23 mouse cellular contexts compared by ENCODE assay signal in the genomic region with DNA sequence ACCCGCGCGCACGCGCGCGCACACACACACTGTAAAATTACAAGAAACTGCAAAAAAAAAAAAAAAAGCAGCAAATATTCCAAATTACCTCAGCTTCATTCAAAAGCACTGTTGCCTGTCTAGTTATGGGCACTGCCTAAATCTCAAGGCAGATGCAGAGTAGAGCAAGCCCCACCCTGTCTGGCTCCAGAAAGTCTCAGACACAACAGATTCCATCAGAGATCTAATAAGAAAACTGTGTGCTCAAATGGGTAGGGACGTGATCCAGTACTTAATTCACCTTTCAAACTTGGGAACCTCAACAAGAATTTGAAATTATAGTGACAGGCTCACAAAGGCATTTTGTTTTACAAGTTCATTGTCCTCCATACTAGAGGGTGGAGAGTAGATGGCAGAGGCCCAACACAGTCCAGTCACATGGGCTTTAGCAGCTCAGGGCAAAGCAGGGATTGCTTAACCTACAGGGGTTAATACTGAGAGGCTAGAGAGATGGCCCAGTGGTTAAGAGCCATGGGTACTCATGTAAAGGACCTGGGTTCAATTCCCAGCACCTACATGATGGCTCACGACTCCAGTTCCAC.
DNase-seq lines count a peak whose midpoint lies in the region; ATAC-seq and TF ChIP-seq lines count a peak whose summit lies in the region.
"Had no signal": no experiment of that assay in that cellular context is flagged by ENCODE, and none has a peak within 500 bp of the region (broad histone marks: within the 10 kb centered on the region; RNA-seq: fewer than 3 reads in every experiment).

No protein-coding gene starts in this region.

- no peak overlapping the region for H3K4me2 ChIP-seq in stomach, embryonic 14.5 days (replicated peaks; ENCODE audit: low read depth, low read length)
- no peak overlapping the region for H3K4me2 ChIP-seq in stomach, postnatal 0 days (replicated peaks; ENCODE audit: low read depth)
- no peak overlapping the region for H3K4me2 ChIP-seq in intestine, postnatal 0 days (replicated peaks; ENCODE audit: low read depth)
- H3K4me2 ChIP-seq in hindbrain, embryonic 12.5 days (replicated peaks) = no peak overlapping the region
- H3K4me2 ChIP-seq: embryonic facial prominence, embryonic 13.5 days; heart, embryonic 15.5 days; liver, embryonic 12.5 days had no signal

- H3K36me3 ChIP-seq in stomach, embryonic 14.5 days (ENCODE audit: control insufficient read depth, insufficient read depth, low read length) = no peaks in the 10 kb centered on the region
- H3K36me3 ChIP-seq in stomach, postnatal 0 days (ENCODE audit: control insufficient read depth, insufficient read depth, low read length) = no peaks in the 10 kb centered on the region
- no peaks in the 10 kb centered on the region; the same call in 1 of the 2 replicates for H3K36me3 ChIP-seq in intestine, postnatal 0 days (ENCODE audit: control insufficient read depth, insufficient read depth)
- no peaks in the 10 kb centered on the region for H3K36me3 ChIP-seq in hindbrain, embryonic 12.5 days
- H3K36me3 ChIP-seq: heart, embryonic 15.5 days; limb, embryonic 10.5 days; liver, embryonic 12.5 days; midbrain, embryonic 10.5 days had no signal

- H3K9ac ChIP-seq in stomach, embryonic 14.5 days (replicated peaks; ENCODE audit: low read depth, low read length) = no peak overlapping the region
- no peak overlapping the region for H3K9ac ChIP-seq in stomach, postnatal 0 days (ENCODE audit: low read length)
- no peak overlapping the region for H3K9ac ChIP-seq in intestine, postnatal 0 days (ENCODE audit: low read depth, low read length)
- no peak overlapping the region for H3K9ac ChIP-seq in hindbrain, embryonic 12.5 days
- H3K9ac ChIP-seq: embryonic facial prominence, embryonic 13.5 days; forebrain, postnatal 0 days; heart, embryonic 15.5 days; liver, embryonic 12.5 days had no signal

- no peak overlapping the region for H3K4me3 ChIP-seq in stomach, embryonic 14.5 days (ENCODE audit: low read depth, low read length)
- no peak overlapping the region for H3K4me3 ChIP-seq in stomach, postnatal 0 days (ENCODE audit: low read depth, low read length)
- no peak overlapping the region for H3K4me3 ChIP-seq in intestine, postnatal 0 days (ENCODE audit: low read depth, low read length)
- H3K4me3 ChIP-seq in hindbrain, embryonic 12.5 days = no peak overlapping the region
- H3K4me3 ChIP-seq: embryonic facial prominence, embryonic 13.5 days; heart, embryonic 15.5 days; left cerebral cortex, adult 2 months; limb, embryonic 10.5 days; liver, embryonic 12.5 days; midbrain, embryonic 10.5 days had no signal

- peaks cover 8% of the 10 kb centered on the region; the same call in 1 of the 2 replicates for H3K4me1 ChIP-seq in stomach, embryonic 14.5 days (ENCODE audit: control insufficient read depth, insufficient read depth, low read length)
- H3K4me1 ChIP-seq in stomach, postnatal 0 days (replicated peaks; ENCODE audit: control insufficient read depth, insufficient read depth) = peaks cover 4% of the 10 kb centered on the region; the same call in 1 of the 2 replicates
- no peaks in the 10 kb centered on the region for H3K4me1 ChIP-seq in intestine, postnatal 0 days (replicated peaks; ENCODE audit: control insufficient read depth, insufficient read depth, low read length)
- no peaks in the 10 kb centered on the region for H3K4me1 ChIP-seq in hindbrain, embryonic 12.5 days
- H3K4me1 ChIP-seq: limb, embryonic 10.5 days; midbrain, embryonic 10.5 days had no signal

- peak overlapping the region; percentile 66; the same call in 1 of the 2 replicates for H3K27ac ChIP-seq in stomach, embryonic 14.5 days (ENCODE audit: low read length)
- no peak overlapping the region for H3K27ac ChIP-seq in stomach, postnatal 0 days (replicated peaks)
- peak overlapping the region; percentile 15; the same call in 1 of the 2 replicates for H3K27ac ChIP-seq in intestine, postnatal 0 days (ENCODE audit: low read depth, low read length)
- no peak overlapping the region for H3K27ac ChIP-seq in hindbrain, embryonic 12.5 days
- H3K27ac ChIP-seq: embryonic facial prominence, embryonic 13.5 days; heart, embryonic 15.5 days; left cerebral cortex, adult 2 months; limb, embryonic 10.5 days; liver, embryonic 12.5 days; macrophage; midbrain, embryonic 10.5 days had no signal

- TF ChIP-seq CTCF in stomach, postnatal 0 days (IDR thresholded peaks at IDR 0.05; ENCODE audit: low read depth) = no peak
- no peak for TF ChIP-seq CTCF in intestine, postnatal 0 days (IDR thresholded peaks at IDR 0.05; ENCODE audit: low read depth)

- ATAC-seq in stomach, embryonic 14.5 days (ENCODE audit: insufficient number of reproducible peaks, insufficient read depth, low FRiP score, low read depth) = no peak
- no peak for ATAC-seq in stomach, postnatal 0 days (ENCODE audit: low FRiP score, low TSS enrichment)
- ATAC-seq in intestine, postnatal 0 days = no peak
- no peak for ATAC-seq in hindbrain, embryonic 12.5 days (ENCODE audit: low FRiP score)
- ATAC-seq: forebrain, postnatal 0 days; hindbrain, embryonic 16.5 days; liver, embryonic 12.5 days had no signal

- peak; percentile 43 to 59 for DNase-seq in kidney, postnatal 25 days
- no peak for DNase-seq in kidney, postnatal 14 days
- DNase-seq in stomach, postnatal 0 days (ENCODE audit: low spot score) = no peak
- no peak for DNase-seq in cerebellum, adult 9-10 months
- DNase-seq: adrenal gland, postnatal 10 days; cerebellum, adult 9-11 months; forebrain, postnatal 0 days; gastrocnemius, postnatal 36 days; heart, postnatal 4 days; layer of hippocampus, adult 9-11 months; retina, postnatal 1 day; thymus, postnatal 4 days had no signal

- no peaks in the 10 kb centered on the region for H3K9me3 ChIP-seq in stomach, embryonic 14.5 days (ENCODE audit: control insufficient read depth, low read depth, low read length)
- H3K9me3 ChIP-seq in stomach, postnatal 0 days (ENCODE audit: control insufficient read depth, low read length) = no peaks in the 10 kb centered on the region
- no peaks in the 10 kb centered on the region for H3K9me3 ChIP-seq in intestine, postnatal 0 days (ENCODE audit: control insufficient read depth)
- H3K9me3 ChIP-seq in hindbrain, embryonic 12.5 days (replicated peaks) = peaks cover 3% of the 10 kb centered on the region; the same call in 1 of the 2 replicates
- H3K9me3 ChIP-seq: embryonic facial prominence, embryonic 13.5 days; heart, embryonic 15.5 days; limb, embryonic 10.5 days; midbrain, embryonic 10.5 days had no signal

- whole genome bisulfite sequencing in stomach, embryonic 14.5 days = 96% methylated on average over 9 of the region's 9 CpGs
- 92% methylated on average over 9 of the region's 9 CpGs for WGBS in stomach, postnatal 0 days
- WGBS in intestine, postnatal 0 days = 97% methylated on average over 9 of the region's 9 CpGs
- 96% methylated on average over 9 of the region's 9 CpGs for WGBS in hindbrain, embryonic 12.5 days

- no peak for TF ChIP-seq EP300 in stomach, postnatal 0 days (optimal IDR thresholded peaks at IDR 0.05)

- H3K27me3 ChIP-seq in stomach, embryonic 14.5 days (ENCODE audit: control insufficient read depth, insufficient read depth, low read length) = no peaks in the 10 kb centered on the region
- H3K27me3 ChIP-seq in stomach, postnatal 0 days (ENCODE audit: control insufficient read depth, insufficient read depth, low read length) = no peaks in the 10 kb centered on the region
- H3K27me3 ChIP-seq in intestine, postnatal 0 days (replicated peaks; ENCODE audit: control insufficient read depth, insufficient read depth, low read length) = no peaks in the 10 kb centered on the region
- no peaks in the 10 kb centered on the region for H3K27me3 ChIP-seq in hindbrain, embryonic 12.5 days
- H3K27me3 ChIP-seq: embryonic facial prominence, embryonic 13.5 days; heart, embryonic 15.5 days; liver, embryonic 12.5 days had no signal

Comparison
In these comparisons a context has a peak if more than half of its experiments do, and no peak if none do; other contexts are left out.
1. DNase-seq: peak in kidney, postnatal 25 days (2 of 2); none in kidney, postnatal 14 days (single experiment), stomach, postnatal 0 days (single experiment) and cerebellum, adult 9-10 months (single experiment).
2. H3K27ac ChIP-seq: peak in stomach, embryonic 14.5 days (single experiment) and intestine, postnatal 0 days (single experiment); none in stomach, postnatal 0 days (single experiment) and hindbrain, embryonic 12.5 days (single experiment).